Mouse (Mus musculus) embryonic facial prominence, embryonic 14.5 days (tissue): ENCODE data around the gene Tnpo3. TPM values are rescaled to one million over a fixed set of nuclear protein-coding genes. Genes with fewer than 3 reads are reported as not detected.

Experiments
- ATAC-seq: fragments of 200-750 bp; cut with Nextera tagmentation; 2 replicates; pipeline ENCODE4 v1.8.0; 2017; ENCODE audit warnings: low read depth, moderate number of reproducible peaks, moderate TSS enrichment
- DNase-seq: peaks from one replicate; pipeline ENCODE4 v3.0.0-alpha.2; 2015; ENCODE audit warnings: low spot score
- H3K27ac ChIP-seq: fragments of 300-500 bp; sonication (generic); replicated peaks from 2 replicates; pipeline ENCODE4 v1.5.1; 2014; ENCODE audit warnings: low read depth, mild to moderate bottlenecking, low read length, moderate library complexity
- H3K27me3 ChIP-seq: fragments of 300-500 bp; sonication (generic); replicated peaks from 2 replicates; pipeline ENCODE4 v1.6.1; 2014; ENCODE audit warnings: low read length; ENCODE audit not compliant: control insufficient read depth, insufficient read depth
- H3K36me3 ChIP-seq: fragments of 300-500 bp; sonication (generic); 2 replicates; pipeline ENCODE4 v1.6.1; 2014; ENCODE audit warnings: low read length, mixed read lengths; ENCODE audit not compliant: control insufficient read depth, insufficient read depth
- H3K4me1 ChIP-seq: fragments of 300-500 bp; sonication (generic); 2 replicates; pipeline ENCODE4 v1.6.1; 2014; ENCODE audit warnings: antibody characterized with exemption, low read length; ENCODE audit not compliant: control insufficient read depth, insufficient read depth
- H3K4me2 ChIP-seq: fragments of 300-500 bp; sonication (generic); 2 replicates; pipeline ENCODE4 v1.6.1; 2014; ENCODE audit warnings: low read depth, mild to moderate bottlenecking, low read length, moderate library complexity, mixed read lengths
- H3K4me3 ChIP-seq: fragments of 300-500 bp; sonication (generic); 2 replicates; pipeline ENCODE4 v1.5.1; 2014; ENCODE audit warnings: low read depth, mild to moderate bottlenecking, low read length
- H3K9ac ChIP-seq: fragments of 300-500 bp; sonication (generic); 2 replicates; pipeline ENCODE4 v1.6.1; 2014; ENCODE audit warnings: low read depth, mild to moderate bottlenecking, low read length, moderate library complexity, mixed read lengths
- H3K9me3 ChIP-seq: fragments of 300-500 bp; sonication (generic); 2 replicates; pipeline ENCODE4 v1.6.1; 2016; ENCODE audit warnings: low read length; ENCODE audit not compliant: control insufficient read depth
- WGBS: fragments of 180-500 bp; shearing (Covaris S2); extraction: QIAGEN DNeasy Blood & Tissue Kit; methylation state at CpG from one replicate; pipeline ENCODE4 v1.1.7; 2014; 5-methylcytosine and 5-hydroxymethylcytosine counted together
- polyA plus RNA-seq: library from polyadenylated mRNA; unstranded; fragments of >200 nt; fragmentation: Nextera tagmentation; extraction: Ambion mirVana; gene quantifications from 2 replicates; pipeline ENCODE4 v1.2.1, GENCODE M21; 2014

The Tnpo3 gene
- polyA plus RNA-seq, 1 experiment from 2014 or later: 78.7 TPM

DNA sequence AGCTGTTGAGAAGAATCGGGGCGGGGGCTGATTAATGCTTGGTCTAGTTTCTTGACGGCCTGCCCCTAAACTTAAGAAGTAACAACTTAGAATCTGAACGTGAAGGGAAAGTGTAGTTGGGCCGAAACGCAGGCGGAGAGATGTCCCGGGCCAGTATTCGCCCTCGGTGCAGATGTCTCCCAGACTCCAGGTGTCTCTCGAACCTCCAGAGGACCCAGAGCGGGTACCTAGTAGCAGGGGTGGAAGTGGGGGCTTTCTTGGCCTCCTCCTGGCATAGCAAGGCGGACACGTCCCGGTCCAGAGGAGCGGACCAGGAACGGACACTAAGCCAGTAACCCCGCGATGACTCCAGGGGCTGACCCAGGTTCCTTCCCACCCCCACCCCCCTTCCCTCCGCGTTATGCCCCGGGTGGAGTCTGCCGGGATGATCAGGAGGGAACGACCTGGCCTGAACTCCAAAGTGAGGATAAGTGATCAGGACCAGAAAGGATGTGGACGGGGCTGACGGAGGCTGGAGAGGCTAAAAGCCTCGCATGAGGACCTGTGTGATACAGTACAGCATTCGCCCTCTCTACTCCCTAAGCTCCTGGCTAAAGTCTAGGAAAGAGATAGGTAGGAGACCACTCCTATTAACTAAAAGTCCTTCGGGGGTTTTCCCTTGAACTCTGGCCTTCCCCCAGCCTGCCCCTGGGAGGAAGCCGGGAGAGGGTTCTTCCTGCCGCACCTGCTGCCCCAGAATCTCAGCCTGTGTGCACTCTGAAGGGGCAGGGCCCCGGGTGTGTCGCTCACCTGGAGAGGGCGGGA is 82.1 kb downstream of the Tnpo3 start:
- Histone ChIP-seq H3K27me3 (peaks cover 48% of the 10 kb centered on the region), H3K9ac (peak overlapping the region; percentile 69; the same call in 1 of the 2 replicates), H3K4me1 (0 out of 2 replicates have a peak, but pooled peaks cover 4% of the 10 kb centered on the region), H3K4me3 (peak overlapping the region; percentile 61), H3K36me3 (no peaks in the 10 kb centered on the region), H3K9me3 (0 out of 2 replicates have a peak, but pooled peaks cover 4% of the 10 kb centered on the region), H3K27ac (no peak overlapping the region), H3K4me2 (peak overlapping the region; percentile 99)
- DNase-seq: no peak
- 5% methylated on average over 32 of the region's 34 CpGs for WGBS
- no peak for ATAC-seq

DNA sequence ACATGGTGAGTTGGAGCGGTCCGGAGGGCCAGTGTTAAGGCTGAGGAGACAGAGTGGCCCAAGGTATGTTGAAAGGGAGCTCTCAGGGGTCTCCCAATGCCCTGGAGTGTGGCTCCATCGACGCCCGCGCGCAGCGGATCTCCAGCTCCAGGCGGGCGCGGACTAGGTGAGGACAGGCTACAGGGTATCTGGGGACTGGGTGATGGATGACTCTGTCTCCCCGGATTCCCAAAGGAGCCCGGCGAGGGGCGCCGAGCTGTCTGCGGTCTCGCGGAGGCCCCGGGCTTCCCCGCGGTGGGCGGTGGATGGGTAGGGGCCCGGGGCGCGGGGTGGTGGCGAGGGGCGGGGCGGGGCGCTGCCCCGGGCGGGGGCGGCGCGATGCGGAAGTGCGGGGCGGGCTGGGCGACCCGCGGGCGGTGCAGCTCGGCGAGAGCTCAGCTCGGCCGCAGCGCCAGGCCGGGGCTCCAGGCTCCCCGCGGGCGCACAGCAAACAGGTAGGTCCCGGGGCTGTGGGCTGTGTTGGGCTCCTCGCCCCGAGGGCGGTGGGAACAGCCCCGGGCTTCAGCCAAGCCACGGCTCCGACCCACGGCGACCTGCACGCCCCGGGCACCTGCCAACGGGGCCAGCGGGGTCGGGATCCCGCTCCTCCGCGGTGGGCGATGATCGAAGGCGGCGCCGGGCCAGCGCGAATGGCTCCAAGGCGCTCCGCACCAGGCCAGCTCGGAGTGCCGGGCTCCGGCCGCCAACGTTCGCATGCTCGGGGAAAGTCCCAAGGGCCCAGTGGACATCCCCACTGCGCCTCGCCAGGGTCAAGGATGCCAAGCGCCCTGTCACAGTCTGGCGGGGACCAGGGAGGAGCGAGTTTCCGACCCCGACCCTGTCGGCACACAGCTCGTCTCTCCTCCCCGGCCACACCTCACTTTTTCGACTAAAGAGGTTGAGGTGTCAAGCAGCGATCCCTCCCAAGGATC is 83.1 kb downstream of the Tnpo3 start, which contains the start of gene Irf5:
Gene Irf5 (plus strand): TSS at position 345 of the 971 bp plus-strand sequence.
- Histone ChIP-seq H3K27ac (no peak within 1 kb of the TSS), H3K9me3 (0 out of 2 replicates have a peak, but pooled peaks cover 4% of the 10 kb centered on the region), H3K4me1 (0 out of 2 replicates have a peak, but pooled peaks cover 4% of the 10 kb centered on the region), H3K4me2 (peak within 1 kb of the TSS; percentile 99), H3K27me3 (peaks cover 48% of the 10 kb centered on the region), H3K9ac (peak within 1 kb of the TSS; percentile 69), H3K36me3 (no peaks in the 10 kb centered on the region), H3K4me3 (peak within 1 kb of the TSS; percentile 61)
- DNase-seq: peak; percentile 20
- peak; percentile 48; the same call in 1 of the 2 replicates for ATAC-seq
- WGBS: under 1% methylated on average over 32 of the region's 96 CpGs

DNA sequence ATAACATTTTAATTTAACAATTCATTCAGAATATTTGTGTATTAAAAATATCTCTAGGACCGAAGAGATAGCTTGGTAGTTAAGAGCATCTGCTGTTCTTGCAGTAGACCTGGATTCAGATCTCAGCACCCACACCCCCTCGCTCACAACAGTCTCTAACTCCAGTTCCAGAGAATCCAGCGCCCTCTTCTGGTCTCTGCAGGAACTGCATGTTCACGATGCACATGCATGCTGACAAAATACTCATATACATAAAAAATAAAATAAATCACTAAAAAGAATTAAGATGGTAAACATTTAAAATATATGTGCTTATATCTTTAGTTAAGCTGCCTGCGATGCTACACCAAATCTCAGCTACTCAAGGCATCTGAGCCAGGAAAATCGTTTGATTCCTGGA is 84.4 kb downstream of the Tnpo3 start:
- H3K9me3 ChIP-seq: 0 out of 2 replicates have a peak, but pooled peaks cover 4% of the 10 kb centered on the region
- H3K4me1 ChIP-seq: 0 out of 2 replicates have a peak, but pooled peaks cover 4% of the 10 kb centered on the region
- no peak overlapping the region for H3K4me2 ChIP-seq
- H3K9ac ChIP-seq: no peak overlapping the region
- 72% methylated on average over 6 of the region's 6 CpGs for WGBS
- no peaks in the 10 kb centered on the region for H3K36me3 ChIP-seq
- DNase-seq (no peak), ATAC-seq (no peak)
- H3K27me3 ChIP-seq: peaks cover 44% of the 10 kb centered on the region
- no peak overlapping the region for H3K27ac ChIP-seq
- H3K4me3 ChIP-seq: no peak overlapping the region

DNA sequence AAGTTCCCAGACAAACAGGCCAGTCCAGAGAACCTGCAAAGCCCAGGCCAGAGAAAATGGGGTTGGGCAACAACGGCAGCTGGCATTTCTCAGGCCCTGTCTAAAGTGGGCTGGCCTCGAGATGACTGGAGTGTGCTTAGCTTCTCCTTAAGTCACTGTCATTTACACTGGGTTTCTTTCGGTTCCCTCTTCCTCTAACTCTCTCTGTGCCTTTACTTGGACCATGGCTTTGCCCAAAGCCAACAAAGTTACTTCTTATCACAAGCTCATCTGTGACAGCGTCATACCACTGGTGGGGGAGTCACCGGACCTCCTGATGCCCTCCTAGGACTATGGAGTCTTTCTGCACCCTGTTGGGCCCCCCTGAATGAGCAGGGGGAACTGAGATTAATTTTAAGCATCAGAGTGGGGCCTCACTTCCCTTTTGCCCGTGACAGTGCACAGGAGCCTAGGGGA is 85.6 kb downstream of the Tnpo3 start:
- H3K4me1 ChIP-seq: 0 out of 2 replicates have a peak, but pooled peaks cover 4% of the 10 kb centered on the region
- H3K4me2 ChIP-seq: no peak overlapping the region
- ATAC-seq: no peak
- H3K4me3 ChIP-seq: no peak overlapping the region
- H3K9ac ChIP-seq: no peak overlapping the region
- no peaks in the 10 kb centered on the region for H3K36me3 ChIP-seq
- H3K27ac ChIP-seq: 0 out of 2 replicates have a peak overlapping the region, but pooled peaks have one; percentile 2
- H3K9me3 ChIP-seq: 0 out of 2 replicates have a peak, but pooled peaks cover 4% of the 10 kb centered on the region
- DNase-seq: no peak
- WGBS: 55% methylated on average over 6 of the region's 6 CpGs
- peaks cover 34% of the 10 kb centered on the region for H3K27me3 ChIP-seq

- H3K27me3 ChIP-seq: peaks cover 28% of the 10 kb centered on the region
- no peak overlapping the region for H3K4me3 ChIP-seq
- H3K4me1 ChIP-seq: 0 out of 2 replicates have a peak, but pooled peaks cover 4% of the 10 kb centered on the region
- H3K36me3 ChIP-seq: no peaks in the 10 kb centered on the region
- H3K9ac ChIP-seq: no peak overlapping the region
- no peak overlapping the region for H3K27ac ChIP-seq
- ATAC-seq: no peak
- no peak for DNase-seq
- no peak overlapping the region for H3K4me2 ChIP-seq
- 0 out of 2 replicates have a peak, but pooled peaks cover 4% of the 10 kb centered on the region for H3K9me3 ChIP-seq
- 78% methylated on average over 12 of the region's 12 CpGs for WGBS
Observed at GRCm38 (mm10) chr6:29523301-29524033, 86.2 kb downstream of the Tnpo3 start.

- Histone ChIP-seq H3K4me3 (no peak overlapping the region), H3K4me2 (no peak overlapping the region), H3K4me1 (0 out of 2 replicates have a peak, but pooled peaks cover 4% of the 10 kb centered on the region), H3K27ac (no peak overlapping the region), H3K9me3 (0 out of 2 replicates have a peak, but pooled peaks cover 4% of the 10 kb centered on the region), H3K27me3 (peaks cover 21% of the 10 kb centered on the region), H3K36me3 (no peaks in the 10 kb centered on the region), H3K9ac (no peak overlapping the region)
- ATAC-seq (no peak), DNase-seq (no peak)
- 68% methylated on average over 6 of the region's 6 CpGs for WGBS
Observed at GRCm38 (mm10) chr6:29522626-29523300, 86.9 kb downstream of the Tnpo3 start.

- H3K9me3 ChIP-seq: no peaks in the 10 kb centered on the region
- H3K4me2 ChIP-seq: no peak overlapping the region
- H3K4me3 ChIP-seq: no peak overlapping the region
- ATAC-seq (peak; percentile 70), DNase-seq (peak; percentile 74)
- no peak overlapping the region for H3K27ac ChIP-seq
- peaks cover 8% of the 10 kb centered on the region; the same call in 1 of the 2 replicates for H3K4me1 ChIP-seq
- H3K9ac ChIP-seq: no peak overlapping the region
- no peaks in the 10 kb centered on the region for H3K27me3 ChIP-seq
- no peaks in the 10 kb centered on the region for H3K36me3 ChIP-seq
- WGBS: 3% methylated on average over 5 of the region's 5 CpGs
Observed at GRCm38 (mm10) chr6:29517139-29517538, 92.5 kb downstream of the Tnpo3 start.
